Mouse (Mus musculus) stomach, postnatal 0 days (tissue): ENCODE data around the gene Hpn.

Experiments used
- CTCF ChIP-seq: IDR thresholded peaks from 2 replicates; pipeline ENCODE4 v1.5.1; 2016; ENCODE audit warnings: antibody characterized with exemption, low read depth, mild to moderate bottlenecking, moderate library complexity
- EP300 ChIP-seq: optimal IDR thresholded peaks from 2 replicates; pipeline ENCODE3; 2016; ENCODE audit warnings: antibody characterized with exemption

GRCm38 (mm10) chr7:31055354-31055824, 59.7 kb downstream of the Hpn start:
- TF ChIP-seq CTCF (no peak), EP300 (no peak)
